Mouse (Mus musculus): ENCODE data around the gene Lrsam1. TPM values are rescaled to one million over a fixed set of nuclear protein-coding genes. Genes with fewer than 3 reads are reported as not detected.

The Lrsam1 gene
- polyA plus RNA-seq, 1 experiment from 2014 or later, result 7.4 TPM

- Histone ChIP-seq H3K27ac (replicated peaks in 1 of 2; ENCODE audit: control insufficient read depth in 1 of 2, insufficient read depth in 1 of 2, low read depth in 2 of 2, low read length in 2 of 2) (peak overlapping the region in 1 of 2 experiments; percentile 35; a peak in 1 of 4 replicates), H3K4me2 (ENCODE audit: low read length) (no peak overlapping the region), H3K9me3 (ENCODE audit: control insufficient read depth, low read length) (no peaks in the 10 kb centered on the region), H3K4me1 (ENCODE audit: control insufficient read depth in 2 of 2, insufficient read depth in 2 of 2, low read length in 2 of 2) (peaks cover 37 to 55% of the 10 kb centered on the region in 2 experiments), H3K9ac (ENCODE audit: low read length) (peak overlapping the region; percentile 30; the same call in 1 of the 2 replicates), H3K27me3 (ENCODE audit: control insufficient read depth, insufficient read depth, low read length) (no peaks in the 10 kb centered on the region), H3K4me3 (ENCODE audit: control insufficient read depth in 1 of 2, insufficient read depth in 1 of 2, low read depth in 1 of 2, low read length in 2 of 2) (no peak overlapping the region), H3K36me3 (ENCODE audit: control insufficient read depth, insufficient read depth, low read length) (peaks cover 11% of the 10 kb centered on the region)
- no peak for ATAC-seq (ENCODE audit: insufficient number of reproducible peaks, insufficient read depth, low FRiP score, low read depth)
- WGBS, result 49% methylated on average over 8 of the region's 8 CpGs
These were observed 65.8 kb downstream of the Lrsam1 start for GRCm38 (mm10) chr2:32895606-32896106.

DNA sequence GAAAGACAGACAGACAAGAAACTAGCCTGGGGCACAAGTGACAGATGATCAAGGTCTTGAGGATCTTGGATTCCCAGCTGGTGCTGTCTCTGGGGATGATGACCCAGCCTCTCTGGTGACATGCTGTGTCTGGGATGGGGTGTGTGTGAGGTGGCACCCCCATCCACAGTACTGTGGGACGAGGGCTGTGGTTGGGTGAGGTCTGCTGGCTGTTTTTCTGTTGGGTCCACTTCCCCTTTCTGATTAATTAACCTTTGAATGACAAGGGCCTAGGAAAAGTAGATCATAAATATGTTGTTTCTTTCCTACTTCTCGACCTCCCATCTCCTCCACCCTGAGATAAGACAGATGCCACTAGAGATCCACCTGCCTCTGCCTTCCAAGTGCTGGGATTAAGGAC is 67.3 kb downstream of the Lrsam1 start:
- no peak overlapping the region for H3K27ac ChIP-seq (replicated peaks in 1 of 2; ENCODE audit: control insufficient read depth in 1 of 2, insufficient read depth in 1 of 2, low read depth in 2 of 2, low read length in 2 of 2)
- H3K4me2 ChIP-seq (ENCODE audit: low read length), result no peak overlapping the region
- no peak overlapping the region for H3K9ac ChIP-seq (ENCODE audit: low read length)
- WGBS, result 67% methylated on average over 2 of the region's 2 CpGs
- no peak overlapping the region for H3K4me3 ChIP-seq (ENCODE audit: control insufficient read depth in 1 of 2, insufficient read depth in 1 of 2, low read depth in 1 of 2, low read length in 2 of 2)
- H3K36me3 ChIP-seq (ENCODE audit: control insufficient read depth, insufficient read depth, low read length), result peaks cover 10% of the 10 kb centered on the region
- no peaks in the 10 kb centered on the region for H3K9me3 ChIP-seq (ENCODE audit: control insufficient read depth, low read length)
- H3K27me3 ChIP-seq (ENCODE audit: control insufficient read depth, insufficient read depth, low read length), result no peaks in the 10 kb centered on the region
- H3K4me1 ChIP-seq (ENCODE audit: control insufficient read depth in 2 of 2, insufficient read depth in 2 of 2, low read length in 2 of 2), result peaks cover 45 to 62% of the 10 kb centered on the region in 2 experiments
- no peak for ATAC-seq (ENCODE audit: insufficient number of reproducible peaks, insufficient read depth, low FRiP score, low read depth)

GRCm38 (mm10) chr2:32892490-32892889 is 68.9 kb downstream of the Lrsam1 start:
- ATAC-seq (ENCODE audit: insufficient number of reproducible peaks, insufficient read depth, low FRiP score, low read depth), result no peak
- Histone ChIP-seq H3K9me3 (ENCODE audit: control insufficient read depth, low read length) (no peaks in the 10 kb centered on the region), H3K4me1 (ENCODE audit: control insufficient read depth in 2 of 2, insufficient read depth in 2 of 2, low read length in 2 of 2) (peaks cover 47 to 62% of the 10 kb centered on the region in 2 experiments), H3K27me3 (ENCODE audit: control insufficient read depth, insufficient read depth, low read length) (no peaks in the 10 kb centered on the region), H3K9ac (ENCODE audit: low read length) (no peak overlapping the region), H3K27ac (replicated peaks in 1 of 2; ENCODE audit: control insufficient read depth in 1 of 2, insufficient read depth in 1 of 2, low read depth in 2 of 2, low read length in 2 of 2) (no peak overlapping the region), H3K4me3 (ENCODE audit: control insufficient read depth in 1 of 2, insufficient read depth in 1 of 2, low read depth in 1 of 2, low read length in 2 of 2) (no peak overlapping the region), H3K36me3 (ENCODE audit: control insufficient read depth, insufficient read depth, low read length) (peaks cover 10% of the 10 kb centered on the region), H3K4me2 (ENCODE audit: low read length) (no peak overlapping the region)
- WGBS, result 71% methylated on average over 14 of the region's 14 CpGs

- Histone ChIP-seq H3K9me3 (ENCODE audit: control insufficient read depth, low read length) (no peaks in the 10 kb centered on the region), H3K4me1 (ENCODE audit: control insufficient read depth in 2 of 2, insufficient read depth in 2 of 2, low read length in 2 of 2) (peaks cover 42 to 59% of the 10 kb centered on the region in 2 experiments), H3K27ac (replicated peaks in 1 of 2; ENCODE audit: control insufficient read depth in 1 of 2, insufficient read depth in 1 of 2, low read depth in 2 of 2, low read length in 2 of 2) (peak overlapping the region; percentile 38 to 55; a peak in 2 of 4 replicates), H3K4me2 (ENCODE audit: low read length) (no peak overlapping the region), H3K27me3 (ENCODE audit: control insufficient read depth, insufficient read depth, low read length) (no peaks in the 10 kb centered on the region), H3K4me3 (ENCODE audit: control insufficient read depth in 1 of 2, insufficient read depth in 1 of 2, low read depth in 1 of 2, low read length in 2 of 2) (no peak overlapping the region), H3K9ac (ENCODE audit: low read length) (peak overlapping the region; percentile 47), H3K36me3 (ENCODE audit: control insufficient read depth, insufficient read depth, low read length) (peaks cover 11% of the 10 kb centered on the region)
- ATAC-seq (ENCODE audit: insufficient number of reproducible peaks, insufficient read depth, low FRiP score, low read depth), result no peak
- 27% methylated on average over 9 of the region's 9 CpGs for WGBS
These were observed 70.1 kb downstream of the Lrsam1 start for GRCm38 (mm10) chr2:32891278-32891677.

DNA sequence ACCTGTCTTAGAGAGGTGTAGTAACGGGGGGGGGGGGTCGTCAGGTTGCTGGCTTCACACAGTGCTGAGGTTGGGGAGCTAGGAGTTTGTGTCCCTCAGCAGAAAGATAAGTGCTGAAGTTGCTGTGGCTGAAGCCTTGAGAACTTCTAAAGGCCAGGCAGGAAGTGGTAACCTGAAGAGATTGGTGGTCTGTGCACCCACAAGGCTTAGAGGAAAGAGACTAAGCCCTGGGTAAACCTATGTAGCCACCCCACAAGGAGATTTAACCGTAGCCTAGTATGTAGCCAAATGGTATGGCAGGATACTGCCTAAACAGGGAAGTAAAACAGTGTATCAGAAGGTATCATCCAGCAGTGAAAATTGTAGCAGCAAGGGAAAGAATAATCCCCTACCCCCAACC is 71.1 kb downstream of the Lrsam1 start:
- no peak overlapping the region for H3K9ac ChIP-seq (ENCODE audit: low read length)

GRCm38 (mm10) chr2:32888551-32888950 is 72.9 kb downstream of the Lrsam1 start:
- 13% methylated on average over 3 of the region's 3 CpGs for WGBS
- no peaks in the 10 kb centered on the region for H3K9me3 ChIP-seq (ENCODE audit: control insufficient read depth, low read length)
- H3K36me3 ChIP-seq (ENCODE audit: control insufficient read depth, insufficient read depth, low read length), result peaks cover 12% of the 10 kb centered on the region; the same call in 1 of the 2 replicates
- no peak for ATAC-seq (ENCODE audit: insufficient number of reproducible peaks, insufficient read depth, low FRiP score, low read depth)
- peak overlapping the region; percentile 45; the same call in 1 of the 2 replicates for H3K4me2 ChIP-seq (ENCODE audit: low read length)
- H3K27me3 ChIP-seq (ENCODE audit: control insufficient read depth, insufficient read depth, low read length), result no peaks in the 10 kb centered on the region
- peak overlapping the region; percentile 35; the same call in 1 of the 2 replicates for H3K9ac ChIP-seq (ENCODE audit: low read length)
- H3K4me3 ChIP-seq (ENCODE audit: control insufficient read depth in 1 of 2, insufficient read depth in 1 of 2, low read depth in 1 of 2, low read length in 2 of 2), result no peak overlapping the region
- peak overlapping the region; percentile 87 to 92 for H3K27ac ChIP-seq (replicated peaks in 1 of 2; ENCODE audit: control insufficient read depth in 1 of 2, insufficient read depth in 1 of 2, low read depth in 2 of 2, low read length in 2 of 2)
- H3K4me1 ChIP-seq (ENCODE audit: control insufficient read depth in 2 of 2, insufficient read depth in 2 of 2, low read length in 2 of 2), result peaks cover 57 to 74% of the 10 kb centered on the region in 2 experiments

More for the DNA sequence above, 71.1 kb downstream of the Lrsam1 start:
- WGBS, result 79% methylated on average over 3 of the region's 3 CpGs
- Histone ChIP-seq H3K36me3 (ENCODE audit: control insufficient read depth, insufficient read depth, low read length) (peaks cover 14% of the 10 kb centered on the region), H3K27ac (replicated peaks in 1 of 2; ENCODE audit: control insufficient read depth in 1 of 2, insufficient read depth in 1 of 2, low read depth in 2 of 2, low read length in 2 of 2) (no peak overlapping the region), H3K4me3 (ENCODE audit: control insufficient read depth in 1 of 2, insufficient read depth in 1 of 2, low read depth in 1 of 2, low read length in 2 of 2) (no peak overlapping the region), H3K4me1 (ENCODE audit: control insufficient read depth in 2 of 2, insufficient read depth in 2 of 2, low read length in 2 of 2) (peaks cover 41 to 57% of the 10 kb centered on the region in 2 experiments), H3K9me3 (ENCODE audit: control insufficient read depth, low read length) (no peaks in the 10 kb centered on the region), H3K27me3 (ENCODE audit: control insufficient read depth, insufficient read depth, low read length) (no peaks in the 10 kb centered on the region), H3K4me2 (ENCODE audit: low read length) (no peak overlapping the region)
- ATAC-seq (ENCODE audit: insufficient number of reproducible peaks, insufficient read depth, low FRiP score, low read depth), result no peak

DNA sequence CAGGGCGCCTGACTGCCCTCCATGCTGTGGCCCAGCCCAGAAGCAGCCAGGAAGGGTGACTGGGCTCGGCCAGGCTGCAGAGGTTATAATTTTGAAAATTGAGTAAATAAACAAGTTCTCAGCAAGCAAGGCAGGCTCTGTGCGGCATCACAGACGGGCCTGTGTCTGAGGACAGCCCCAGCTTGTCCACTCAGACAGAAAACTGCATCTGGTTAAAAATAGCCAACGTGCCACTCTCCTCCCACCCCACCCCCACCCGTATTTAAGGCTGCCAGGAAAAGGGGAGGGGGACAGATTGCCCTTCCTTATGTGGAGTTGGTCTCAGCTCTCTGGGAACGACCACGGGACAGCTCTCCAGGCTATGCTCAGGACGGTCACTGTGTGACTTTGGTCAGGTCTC is 73.4 kb downstream of the Lrsam1 start:
- Histone ChIP-seq H3K27me3 (ENCODE audit: control insufficient read depth, insufficient read depth, low read length) (no peaks in the 10 kb centered on the region), H3K27ac (replicated peaks in 1 of 2; ENCODE audit: control insufficient read depth in 1 of 2, insufficient read depth in 1 of 2, low read depth in 2 of 2, low read length in 2 of 2) (peak overlapping the region; percentile 87 to 92), H3K9me3 (ENCODE audit: control insufficient read depth, low read length) (no peaks in the 10 kb centered on the region), H3K4me1 (ENCODE audit: control insufficient read depth in 2 of 2, insufficient read depth in 2 of 2, low read length in 2 of 2) (peaks cover 60 to 80% of the 10 kb centered on the region in 2 experiments), H3K4me3 (ENCODE audit: control insufficient read depth in 1 of 2, insufficient read depth in 1 of 2, low read depth in 1 of 2, low read length in 2 of 2) (no peak overlapping the region), H3K9ac (ENCODE audit: low read length) (peak overlapping the region; percentile 57), H3K4me2 (ENCODE audit: low read length) (peak overlapping the region; percentile 45), H3K36me3 (ENCODE audit: control insufficient read depth, insufficient read depth, low read length) (peaks cover 12% of the 10 kb centered on the region; the same call in 1 of the 2 replicates)
- ATAC-seq (ENCODE audit: insufficient number of reproducible peaks, insufficient read depth, low FRiP score, low read depth), result peak; percentile 52; the same call in 1 of the 2 replicates
- 7% methylated on average over 9 of the region's 9 CpGs for WGBS

GRCm38 (mm10) chr2:32884745-32885144 is 76.7 kb downstream of the Lrsam1 start:
- ATAC-seq (ENCODE audit: insufficient number of reproducible peaks, insufficient read depth, low FRiP score, low read depth), result no peak
- Histone ChIP-seq H3K9ac (ENCODE audit: low read length) (peak overlapping the region; percentile 38), H3K9me3 (ENCODE audit: control insufficient read depth, low read length) (no peaks in the 10 kb centered on the region), H3K4me3 (ENCODE audit: control insufficient read depth in 1 of 2, insufficient read depth in 1 of 2, low read depth in 1 of 2, low read length in 2 of 2) (no peak overlapping the region), H3K36me3 (ENCODE audit: control insufficient read depth, insufficient read depth, low read length) (peaks cover 17% of the 10 kb centered on the region), H3K27ac (replicated peaks in 1 of 2; ENCODE audit: control insufficient read depth in 1 of 2, insufficient read depth in 1 of 2, low read depth in 2 of 2, low read length in 2 of 2) (peak overlapping the region in 1 of 2 experiments; percentile 71; a peak in 3 of 4 replicates), H3K4me2 (ENCODE audit: low read length) (peak overlapping the region; percentile 6), H3K27me3 (ENCODE audit: control insufficient read depth, insufficient read depth, low read length) (no peaks in the 10 kb centered on the region), H3K4me1 (ENCODE audit: control insufficient read depth in 2 of 2, insufficient read depth in 2 of 2, low read length in 2 of 2) (peaks cover 75 to 95% of the 10 kb centered on the region in 2 experiments)
- 15% methylated on average over 7 of the region's 7 CpGs for whole genome bisulfite sequencing
